Mouse (Mus musculus) intestine, postnatal 0 days (tissue): ENCODE data around the gene Gm2000. TPM values are rescaled to one million over a fixed set of nuclear protein-coding genes. Genes with fewer than 3 reads are reported as not detected.

Experiments
- ATAC-seq: fragments of 200-750 bp; cut with Nextera tagmentation; 2 replicates; pipeline ENCODE4 v1.8.0; 2017; ENCODE audit warnings: mild to moderate bottlenecking, moderate TSS enrichment, moderate library complexity
- H3K27ac ChIP-seq: fragments of 300-500 bp; sonication (generic); 2 replicates; pipeline ENCODE4 v1.5.1; 2014; ENCODE audit warnings: mild to moderate bottlenecking, low read depth, low read length, moderate library complexity
- H3K27me3 ChIP-seq: fragments of 300-500 bp; sonication (generic); replicated peaks from 2 replicates; pipeline ENCODE4 v1.6.1; 2014; ENCODE audit warnings: low read length, mixed read lengths; ENCODE audit not compliant: control insufficient read depth, insufficient read depth
- H3K36me3 ChIP-seq: fragments of 300-500 bp; sonication (generic); 2 replicates; pipeline ENCODE4 v1.6.1; 2014; ENCODE audit warnings: mild to moderate bottlenecking, moderate library complexity; ENCODE audit not compliant: control insufficient read depth, insufficient read depth
- H3K4me1 ChIP-seq: fragments of 300-500 bp; sonication (generic); replicated peaks from 2 replicates; pipeline ENCODE4 v1.6.1; 2014; ENCODE audit warnings: antibody characterized with exemption, low read length, mixed read lengths; ENCODE audit not compliant: control insufficient read depth, insufficient read depth
- H3K4me2 ChIP-seq: fragments of 300-500 bp; sonication (generic); replicated peaks from 2 replicates; pipeline ENCODE4 v1.6.1; 2014; ENCODE audit warnings: low read depth, mild to moderate bottlenecking, moderate library complexity
- H3K4me3 ChIP-seq: fragments of 300-500 bp; sonication (generic); 2 replicates; pipeline ENCODE4 v1.5.1; 2014; ENCODE audit warnings: low read depth, low read length
- H3K9ac ChIP-seq: fragments of 300-500 bp; sonication (generic); 2 replicates; pipeline ENCODE4 v1.6.1; 2014; ENCODE audit warnings: mild to moderate bottlenecking, low read depth, low read length
- H3K9me3 ChIP-seq: fragments of 300-500 bp; sonication (generic); 2 replicates; pipeline ENCODE4 v1.6.1; 2016; ENCODE audit warnings: mixed run types; ENCODE audit not compliant: control insufficient read depth
- CTCF ChIP-seq: sonication (generic); IDR thresholded peaks from 2 replicates; pipeline ENCODE4 v1.5.1; 2016; ENCODE audit warnings: low read depth, mild to moderate bottlenecking, control low read depth, antibody characterized with exemption, moderate library complexity
- WGBS: fragments of 180-500 bp; shearing (Covaris S2); extraction: QIAGEN DNeasy Blood & Tissue Kit; methylation state at CpG from one replicate; pipeline ENCODE4 v1.1.7; 2014; 5-methylcytosine and 5-hydroxymethylcytosine counted together
- polyA plus RNA-seq: library from polyadenylated mRNA; unstranded; fragments of >200 nt; fragmentation: Nextera tagmentation; extraction: Ambion mirVana; gene quantifications from 2 replicates; pipeline ENCODE4 v1.2.1, GENCODE M21; 2015

Gm2000 gene
- 395 and 412 TPM in 2 replicates for polyA plus RNA-seq

GRCm38 (mm10) chr1:156365740-156366139 lies at the start of gene Gm2000:
TSS of gene Gm2000 (plus strand) at chr1:156366040.
- WGBS: 90% methylated on average over 6 of the region's 8 CpGs
- TF ChIP-seq CTCF: no peak
- H3K36me3 ChIP-seq: no peaks in the 10 kb centered on the region

GRCm38 (mm10) chr1:156323126-156323525 lies 42.7 kb upstream of the Gm2000 start:
- Histone ChIP-seq H3K4me3 (no peak overlapping the region), H3K27ac (no peak overlapping the region)
- TF ChIP-seq CTCF: no peak

More at GRCm38 (mm10) chr1:156365740-156366139, at the start of gene Gm2000:
- Histone ChIP-seq H3K27me3 (no peaks in the 10 kb centered on the region), H3K4me3 (no peak within 1 kb of the TSS), H3K9me3 (no peaks in the 10 kb centered on the region), H3K4me2 (no peak within 1 kb of the TSS), H3K27ac (no peak within 1 kb of the TSS), H3K4me1 (no peaks in the 10 kb centered on the region), H3K9ac (no peak within 1 kb of the TSS)
- ATAC-seq: no peak

GRCm38 (mm10) chr1:156340847-156341246 lies 25.0 kb upstream of the Gm2000 start:
- Histone ChIP-seq H3K27ac (no peak overlapping the region), H3K4me3 (no peak overlapping the region), H3K9ac (no peak overlapping the region), H3K4me1 (no peaks in the 10 kb centered on the region), H3K9me3 (no peaks in the 10 kb centered on the region), H3K4me2 (no peak overlapping the region), H3K36me3 (no peaks in the 10 kb centered on the region), H3K27me3 (no peaks in the 10 kb centered on the region)
- TF ChIP-seq CTCF: no peak
- ATAC-seq: no peak
- WGBS: 73% methylated on average over 4 of the region's 4 CpGs

More at GRCm38 (mm10) chr1:156323126-156323525, 42.7 kb upstream of the Gm2000 start:
- H3K36me3 ChIP-seq: no peaks in the 10 kb centered on the region
- WGBS: 90% methylated on average over 9 of the region's 9 CpGs
- H3K9ac ChIP-seq: no peak overlapping the region
- H3K4me1 ChIP-seq: no peaks in the 10 kb centered on the region
- H3K4me2 ChIP-seq: no peak overlapping the region
- no peaks in the 10 kb centered on the region for H3K27me3 ChIP-seq
- no peak for ATAC-seq
- H3K9me3 ChIP-seq: no peaks in the 10 kb centered on the region

GRCm38 (mm10) chr1:156344433-156344832 lies 21.4 kb upstream of the Gm2000 start:
- ATAC-seq: no peak
- no peak for TF ChIP-seq CTCF

GRCm38 (mm10) chr1:156345633-156346032 lies 20.2 kb upstream of the Gm2000 start:
- Histone ChIP-seq H3K4me3 (no peak overlapping the region), H3K4me2 (no peak overlapping the region), H3K27me3 (no peaks in the 10 kb centered on the region), H3K36me3 (no peaks in the 10 kb centered on the region), H3K9ac (no peak overlapping the region), H3K9me3 (no peaks in the 10 kb centered on the region), H3K27ac (no peak overlapping the region), H3K4me1 (no peaks in the 10 kb centered on the region)
- TF ChIP-seq CTCF: no peak
- 84% methylated on average over 4 of the region's 4 CpGs for WGBS
- no peak for ATAC-seq

More at GRCm38 (mm10) chr1:156344433-156344832, 21.4 kb upstream of the Gm2000 start:
- Histone ChIP-seq H3K36me3 (no peaks in the 10 kb centered on the region), H3K4me2 (no peak overlapping the region), H3K4me3 (no peak overlapping the region), H3K9ac (no peak overlapping the region), H3K27ac (no peak overlapping the region), H3K27me3 (no peaks in the 10 kb centered on the region), H3K9me3 (no peaks in the 10 kb centered on the region), H3K4me1 (no peaks in the 10 kb centered on the region)
- 66% methylated on average over 4 of the region's 4 CpGs for WGBS

GRCm38 (mm10) chr1:156349031-156349430 lies 16.8 kb upstream of the Gm2000 start:
- no peaks in the 10 kb centered on the region for H3K9me3 ChIP-seq
- H3K9ac ChIP-seq: no peak overlapping the region
- H3K27me3 ChIP-seq: no peaks in the 10 kb centered on the region
- H3K27ac ChIP-seq: no peak overlapping the region
- no peak overlapping the region for H3K4me2 ChIP-seq
- no peak overlapping the region for H3K4me3 ChIP-seq
- H3K4me1 ChIP-seq: no peaks in the 10 kb centered on the region
- no peak for ATAC-seq
- no peaks in the 10 kb centered on the region for H3K36me3 ChIP-seq
- 69% methylated on average over 4 of the region's 4 CpGs for WGBS
- TF ChIP-seq CTCF: no peak

- no peak for ATAC-seq
- Histone ChIP-seq H3K9me3 (no peaks in the 10 kb centered on the region), H3K4me1 (no peaks in the 10 kb centered on the region), H3K4me3 (no peak overlapping the region), H3K27me3 (no peaks in the 10 kb centered on the region), H3K9ac (no peak overlapping the region), H3K36me3 (no peaks in the 10 kb centered on the region), H3K27ac (no peak overlapping the region), H3K4me2 (no peak overlapping the region)
- 81% methylated on average over 4 of the region's 4 CpGs for WGBS
- no peak for TF ChIP-seq CTCF
Measured at GRCm38 (mm10) chr1:156350441-156350840, 15.4 kb upstream of the Gm2000 start.
